Mouse (Mus musculus) left cerebral cortex, adult 8-10 months (tissue): ENCODE measurements around the gene Syt9. TPM values are rescaled to one million over a fixed set of nuclear protein-coding genes. Genes with fewer than 3 reads are reported as not detected.
A peak's percentile ranks its signal among the peaks of the same experiment; 100 is the strongest.
"Not testable (repeated sequence)": the region's sequence is repeated elsewhere in the genome, so short reads cannot be mapped to it uniquely, and the experiment has no call there.

Experiments
- DNase-seq, 2 experiments: peaks; one replicate each; pipeline ENCODE4 v3.0.0; 2022; ENCODE audit warnings: low spot score in 2 of 2
- total RNA-seq, 4 experiments: library from RNA; stranded (reverse); gene quantifications; 2 replicates each; pipeline ENCODE4 v1.2.4; 2022

Gene Syt9
- total RNA-seq, 4 experiments from 2014 or later, result 10.8 to 12.7 (median 10.9) TPM

GRCm38 (mm10) chr7:107461167-107461566 is 90.6 kb downstream of the Syt9 start:
- DNase-seq, result no peak

- no peak for DNase-seq
Measured at GRCm38 (mm10) chr7:107461699-107462440, 91.3 kb downstream of the Syt9 start.

DNA sequence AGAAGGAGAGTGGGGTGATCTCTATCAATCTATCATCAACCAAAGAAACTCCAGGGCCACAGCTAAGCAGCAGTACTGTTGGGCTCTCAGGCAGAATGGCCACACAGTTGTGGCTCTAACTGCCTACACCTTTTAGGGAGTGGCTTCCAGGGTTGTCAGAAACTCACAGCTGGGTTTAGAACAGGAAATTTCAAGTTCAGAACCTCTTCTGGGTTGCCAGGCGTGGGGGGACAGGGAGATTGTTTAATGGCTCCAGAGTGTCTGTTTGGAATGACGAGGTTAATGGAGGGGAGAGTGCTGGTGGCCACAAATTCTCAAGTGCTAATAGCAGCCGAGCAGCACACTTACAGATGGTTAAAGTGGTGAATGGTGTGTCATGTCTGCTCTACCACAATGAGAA is 92.4 kb downstream of the Syt9 start:
- no peak for DNase-seq

DNA sequence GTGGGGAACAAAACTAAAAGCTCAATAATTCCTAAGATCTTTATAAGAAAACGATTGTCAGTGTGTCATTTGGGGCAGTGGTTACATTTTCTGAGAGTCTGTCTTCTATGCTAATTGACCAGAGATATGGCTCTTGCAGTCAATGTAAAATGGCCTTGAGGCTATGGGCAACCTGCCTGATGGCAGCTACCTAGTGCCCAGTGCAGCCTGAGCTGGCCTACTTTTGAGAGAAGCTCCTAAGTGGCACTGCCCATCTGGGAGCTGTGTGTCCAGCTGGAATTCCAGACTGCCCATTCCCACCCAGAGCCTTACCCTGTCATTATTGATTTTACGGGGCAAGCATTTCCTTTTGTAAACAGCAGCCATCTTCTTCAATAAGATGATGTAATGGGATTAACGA is 94.6 kb downstream of the Syt9 start:
- DNase-seq, result no peak

DNA sequence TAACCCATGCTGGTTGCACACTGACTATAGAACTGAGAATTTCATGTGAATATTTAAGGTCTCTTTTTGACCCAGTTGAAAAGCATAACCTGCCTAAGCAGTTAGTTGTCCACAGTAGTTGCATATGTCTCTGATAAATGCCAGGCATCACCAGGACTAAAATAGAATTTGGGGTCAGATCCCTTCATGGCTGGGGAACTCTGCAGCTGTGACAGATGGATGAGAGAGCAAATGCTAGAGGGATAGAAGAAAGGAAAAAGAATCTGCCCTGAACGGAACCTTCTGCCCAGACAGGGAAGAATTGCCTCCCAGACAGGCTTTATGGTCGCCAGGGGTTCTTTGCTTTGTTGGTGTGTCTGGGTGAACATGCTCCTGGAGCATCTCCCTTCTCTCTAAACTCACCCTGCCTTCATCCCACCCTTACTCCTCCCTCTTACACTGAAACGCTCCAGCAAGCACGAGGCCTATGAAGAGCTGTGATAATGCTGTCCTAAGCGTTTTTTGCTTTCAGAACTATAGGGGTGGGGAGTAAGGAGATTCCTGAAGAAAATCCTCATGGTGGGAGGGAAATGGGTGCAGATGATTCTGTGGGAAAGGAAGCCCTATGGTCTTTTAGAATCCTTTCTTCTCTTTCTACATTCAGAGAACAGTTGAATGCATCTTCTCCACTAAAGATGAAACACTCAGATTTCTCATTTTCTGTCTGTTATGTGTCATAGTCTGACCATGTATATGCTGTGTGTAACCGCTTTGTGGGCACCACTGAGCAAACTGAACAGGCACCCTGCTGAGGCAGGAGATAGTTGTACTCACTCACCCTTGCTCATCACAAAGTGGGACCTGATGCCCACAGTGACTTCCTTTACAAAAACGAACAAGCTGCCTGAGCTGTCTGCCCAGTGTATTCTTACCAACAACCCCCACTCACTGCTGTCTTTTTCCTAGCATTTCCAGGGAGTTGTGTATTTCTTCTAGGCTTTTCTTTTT is 108.7 kb downstream of the Syt9 start:
- no peak for DNase-seq

- not testable (repeated sequence) for DNase-seq
Measured at GRCm38 (mm10) chr7:107485709-107486108, 115.2 kb downstream of the Syt9 start.

DNA sequence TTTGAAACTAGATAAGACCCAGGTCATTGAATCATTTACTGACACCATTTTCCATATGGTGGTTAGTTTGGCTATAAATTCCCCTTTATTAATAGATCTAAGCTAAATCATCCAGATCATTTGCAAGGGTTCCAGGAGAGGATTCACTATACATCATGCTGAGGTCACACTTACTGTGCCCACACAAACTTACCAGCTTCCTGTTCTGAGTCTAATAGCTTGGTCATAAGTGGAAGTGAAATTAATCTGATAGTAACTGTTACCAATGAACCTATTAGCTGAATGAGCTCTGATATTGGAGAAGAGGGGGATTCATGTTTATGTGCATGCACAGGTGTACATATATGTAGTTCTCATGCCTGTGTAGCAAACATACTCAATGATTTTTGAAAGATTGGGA is 124.9 kb downstream of the Syt9 start:
- DNase-seq, result no peak

GRCm38 (mm10) chr7:107496923-107497322 is 126.4 kb downstream of the Syt9 start:
- DNase-seq, result peak in 1 of 2 experiments; percentile 21

GRCm38 (mm10) chr7:107500641-107501040 is 130.1 kb downstream of the Syt9 start:
- no peak for DNase-seq

- DNase-seq, result peak in 1 of 2 experiments; percentile 12
Measured at GRCm38 (mm10) chr7:107504761-107505712, 134.5 kb downstream of the Syt9 start.

- DNase-seq, result no peak
Measured at GRCm38 (mm10) chr7:107507920-107508319, 137.4 kb downstream of the Syt9 start.

DNA sequence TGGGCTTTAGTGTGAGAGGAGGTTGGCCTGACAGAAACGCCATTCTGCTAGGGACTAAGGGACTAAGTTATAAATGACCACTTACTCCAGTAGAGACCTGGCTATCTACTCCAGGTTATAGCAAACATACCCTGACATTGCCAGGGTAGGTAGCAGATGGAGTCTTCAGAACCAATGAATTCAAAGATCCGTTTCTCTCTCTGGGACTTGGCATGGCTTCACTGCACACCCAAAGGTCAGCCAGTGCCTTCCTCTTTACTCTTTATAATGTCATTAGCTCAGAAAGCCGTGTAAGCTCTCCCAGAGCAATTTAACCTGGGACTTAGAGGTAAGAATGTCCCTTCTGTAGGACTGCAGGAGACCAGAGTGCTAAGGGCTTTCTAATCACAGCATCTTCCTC is 139.2 kb downstream of the Syt9 start:
- DNase-seq, result no peak

- no peak for DNase-seq
Measured at GRCm38 (mm10) chr7:107516704-107517410, 146.3 kb downstream of the Syt9 start.

- no peak for DNase-seq
Measured at GRCm38 (mm10) chr7:107519256-107520025, 148.9 kb downstream of the Syt9 start.

GRCm38 (mm10) chr7:107521411-107521810 is 150.9 kb downstream of the Syt9 start:
- DNase-seq, result no peak

DNA sequence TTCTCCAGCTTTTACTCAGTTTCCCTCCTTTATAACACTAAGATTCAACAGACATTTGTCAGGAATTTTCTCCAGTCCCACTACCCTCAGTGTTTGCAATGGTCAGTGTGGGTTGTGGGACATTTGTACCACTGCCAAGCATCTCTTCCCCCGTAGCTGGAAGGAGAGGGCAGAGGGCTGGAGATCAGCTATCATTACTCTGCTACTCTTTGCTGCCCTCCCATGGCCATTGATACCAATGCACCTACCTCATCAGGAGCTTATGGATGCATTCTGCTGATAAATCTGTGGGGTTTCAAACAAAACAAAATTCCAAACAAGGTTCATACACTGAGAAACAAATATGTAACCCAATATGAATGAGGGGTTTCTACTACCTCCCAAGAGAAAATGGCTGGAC is 155.8 kb downstream of the Syt9 start:
- DNase-seq, result peak; percentile 8 to 26

DNA sequence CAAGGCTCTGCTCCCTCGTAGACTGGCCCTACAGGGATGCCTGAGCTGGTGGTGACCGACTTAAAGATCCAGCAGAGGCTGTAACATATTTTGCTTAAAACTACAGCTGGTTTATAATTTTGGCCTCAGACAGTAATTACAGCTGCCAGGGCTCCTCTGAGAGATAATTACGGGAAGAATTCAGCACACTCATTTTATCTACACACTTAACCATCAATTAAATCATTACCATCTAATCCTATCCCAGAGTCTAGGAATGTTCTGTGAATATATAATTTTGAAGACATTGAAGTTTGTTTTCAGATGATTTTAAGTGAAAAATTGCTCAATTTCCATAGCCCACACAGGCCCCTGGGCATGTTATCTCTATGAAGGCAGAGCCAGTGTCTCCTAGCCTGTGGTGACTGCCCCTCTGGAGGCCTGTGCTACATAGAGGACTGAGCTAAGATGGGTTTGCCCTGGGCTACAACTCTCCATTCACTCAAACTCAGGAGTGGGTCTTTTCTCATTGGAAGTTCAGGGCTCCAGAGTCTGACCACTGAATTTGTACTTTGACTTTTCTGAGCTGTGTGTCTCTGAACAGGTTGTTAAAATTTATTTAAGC is 157.7 kb downstream of the Syt9 start:
- no peak for DNase-seq

DNA sequence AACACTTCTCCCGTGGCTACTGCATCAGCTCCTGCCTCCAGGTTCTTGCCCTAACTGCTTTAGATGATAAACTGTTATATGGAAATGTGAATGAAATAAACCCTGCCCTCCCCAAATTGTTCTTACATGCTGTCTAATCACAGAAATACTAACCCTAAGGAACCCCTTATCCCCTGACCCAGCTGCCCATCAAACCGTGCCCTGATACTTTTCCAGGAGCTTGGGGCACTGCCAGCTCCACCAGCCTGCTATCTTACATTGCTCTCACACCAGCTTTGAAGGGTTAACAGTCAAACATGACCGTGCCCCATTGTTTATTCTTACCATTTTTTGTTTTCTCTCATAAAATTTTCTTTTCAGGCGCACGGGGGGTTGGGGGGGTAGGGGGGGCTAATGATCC is 158.8 kb downstream of the Syt9 start:
- no peak for DNase-seq

DNA sequence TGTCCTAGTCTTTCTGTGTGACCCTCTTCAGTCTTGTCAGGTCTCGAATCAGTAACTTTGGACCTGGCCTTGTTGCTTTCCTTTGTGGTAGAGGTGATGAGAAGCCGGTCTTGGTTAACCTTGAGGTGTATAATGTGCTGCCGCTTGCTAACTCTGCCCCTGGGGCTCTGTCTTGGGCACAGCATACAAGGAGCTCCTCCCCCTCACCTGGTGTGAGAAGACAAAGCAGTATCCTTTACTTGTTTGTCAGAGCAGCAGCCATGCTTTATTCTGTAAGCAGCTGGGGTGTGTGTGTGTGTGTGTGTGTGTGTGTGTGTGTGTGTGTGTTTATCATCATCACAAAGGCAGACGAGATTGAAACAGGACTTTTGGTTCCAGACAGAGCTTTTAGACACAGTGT is 164.8 kb downstream of the Syt9 start:
- DNase-seq, result no peak
